Mouse (Mus musculus) stomach, embryonic 15.5 days (tissue): ENCODE data around the gene Daam2. TPM values are rescaled to one million over a fixed set of nuclear protein-coding genes. Genes with fewer than 3 reads are reported as not detected.

Experiments
- ATAC-seq: fragments of 200-750 bp; cut with Nextera tagmentation; 2 replicates; pipeline ENCODE4 v1.8.0; 2017; ENCODE audit warnings: low read depth, moderate number of reproducible peaks, moderate TSS enrichment; ENCODE audit not compliant: insufficient read depth, low FRiP score
- H3K27ac ChIP-seq: fragments of 300-500 bp; sonication (generic); 2 replicates; pipeline ENCODE4 v1.5.1; 2015; ENCODE audit warnings: mild to moderate bottlenecking, inconsistent platforms
- H3K27me3 ChIP-seq: fragments of 300-500 bp; sonication (generic); replicated peaks from 2 replicates; pipeline ENCODE4 v1.6.1; 2015; ENCODE audit warnings: inconsistent platforms
- H3K36me3 ChIP-seq: fragments of 300-500 bp; sonication (generic); 2 replicates; pipeline ENCODE4 v1.6.1; 2015; ENCODE audit warnings: inconsistent platforms
- H3K4me1 ChIP-seq: fragments of 300-500 bp; sonication (generic); 2 replicates; pipeline ENCODE4 v1.6.1; 2015; ENCODE audit warnings: inconsistent platforms
- H3K4me2 ChIP-seq: fragments of 300-500 bp; sonication (generic); 2 replicates; pipeline ENCODE4 v1.6.1; 2015; ENCODE audit warnings: mild to moderate bottlenecking, inconsistent platforms
- H3K4me3 ChIP-seq: fragments of 300-500 bp; sonication (generic); replicated peaks from 2 replicates; pipeline ENCODE4 v1.5.1; 2015; ENCODE audit warnings: inconsistent platforms
- H3K9ac ChIP-seq: fragments of 300-500 bp; sonication (generic); 2 replicates; pipeline ENCODE4 v1.6.1; 2015; ENCODE audit warnings: inconsistent platforms
- H3K9me3 ChIP-seq: fragments of 300-500 bp; sonication (generic); 2 replicates; pipeline ENCODE4 v1.6.1; 2016; ENCODE audit warnings: inconsistent platforms
- WGBS: fragments of 180-500 bp; shearing (Covaris S2); methylation state at CpG from one replicate; pipeline ENCODE4 v1.1.7; 2015; 5-methylcytosine and 5-hydroxymethylcytosine counted together
- polyA plus RNA-seq: library from polyadenylated mRNA; unstranded; fragments of >200 nt; fragmentation: Nextera tagmentation; extraction: Ambion mirVana; gene quantifications from 2 replicates; pipeline ENCODE4 v1.2.1, GENCODE M21; 2015

Gene Daam2
- polyA plus RNA-seq, 1 experiment from 2014 or later, result 7.2 TPM

- Histone ChIP-seq H3K4me1 (peaks cover 4% of the 10 kb centered on the region; the same call in 1 of the 2 replicates), H3K9me3 (no peaks in the 10 kb centered on the region), H3K27ac (no peak overlapping the region), H3K4me2 (no peak overlapping the region), H3K36me3 (no peaks in the 10 kb centered on the region), H3K4me3 (no peak overlapping the region), H3K9ac (no peak overlapping the region), H3K27me3 (no peaks in the 10 kb centered on the region)
- 38% methylated on average over 4 of the region's 4 CpGs for WGBS
- no peak for ATAC-seq
Observed at GRCm38 (mm10) chr17:49515678-49516077, 48.5 kb downstream of the Daam2 start.

DNA sequence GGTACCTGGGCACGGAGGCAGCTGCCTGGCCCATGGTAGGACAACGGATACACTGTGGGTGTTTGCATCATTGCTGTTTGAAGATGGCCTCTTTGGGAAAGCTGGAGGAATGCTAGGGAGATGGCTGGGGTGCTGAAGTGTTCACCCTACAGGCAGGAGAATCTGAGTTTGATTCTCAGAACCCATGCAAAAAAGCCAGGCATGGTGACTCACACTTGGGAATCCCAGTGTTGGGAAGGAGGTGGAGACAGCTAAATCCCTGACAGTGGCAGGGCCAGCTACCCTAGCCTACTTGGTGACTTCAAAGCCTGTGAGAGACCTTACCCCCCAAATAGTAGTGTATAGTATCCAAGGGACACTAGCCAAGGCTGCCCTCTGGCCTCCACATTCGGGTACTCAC is 49.0 kb downstream of the Daam2 start:
- Histone ChIP-seq H3K27me3 (no peaks in the 10 kb centered on the region), H3K4me1 (peaks cover 4% of the 10 kb centered on the region; the same call in 1 of the 2 replicates), H3K4me3 (no peak overlapping the region), H3K27ac (no peak overlapping the region), H3K36me3 (no peaks in the 10 kb centered on the region), H3K9me3 (no peaks in the 10 kb centered on the region), H3K9ac (no peak overlapping the region), H3K4me2 (no peak overlapping the region)
- 84% methylated on average over 3 of the region's 3 CpGs for WGBS
- no peak for ATAC-seq

GRCm38 (mm10) chr17:49512671-49513085 is 51.5 kb downstream of the Daam2 start:
- 48% methylated on average over 5 of the region's 5 CpGs for WGBS
- no peak overlapping the region for H3K27ac ChIP-seq
- H3K27me3 ChIP-seq, result no peaks in the 10 kb centered on the region
- H3K36me3 ChIP-seq, result no peaks in the 10 kb centered on the region
- no peaks in the 10 kb centered on the region for H3K4me1 ChIP-seq
- H3K9ac ChIP-seq, result no peak overlapping the region
- no peak overlapping the region for H3K4me2 ChIP-seq
- H3K9me3 ChIP-seq, result no peaks in the 10 kb centered on the region
- no peak overlapping the region for H3K4me3 ChIP-seq
- ATAC-seq, result no peak

DNA sequence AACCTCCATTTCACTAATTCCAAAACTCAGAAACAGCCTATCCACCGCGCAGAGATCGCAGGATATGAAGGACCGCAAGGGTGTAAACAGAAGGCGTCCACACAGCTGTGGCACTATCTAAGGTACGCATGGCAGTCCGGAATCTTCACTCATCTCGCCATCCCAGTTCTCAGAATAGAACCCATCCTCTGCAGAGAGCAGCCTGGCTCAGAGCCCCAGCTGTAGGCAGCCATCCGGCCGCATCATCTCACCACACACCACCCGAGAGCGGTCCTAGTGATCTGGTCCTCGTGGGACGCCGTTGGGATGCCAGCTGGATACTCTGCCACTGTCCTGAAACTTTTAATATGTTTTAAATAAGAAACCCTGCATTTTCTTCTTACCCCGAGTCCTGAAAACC is 54.7 kb downstream of the Daam2 start:
- WGBS, result 89% methylated on average over 16 of the region's 16 CpGs
- Histone ChIP-seq H3K4me3 (no peak overlapping the region), H3K4me1 (no peaks in the 10 kb centered on the region), H3K9me3 (no peaks in the 10 kb centered on the region), H3K27ac (no peak overlapping the region), H3K4me2 (no peak overlapping the region), H3K27me3 (no peaks in the 10 kb centered on the region), H3K36me3 (no peaks in the 10 kb centered on the region), H3K9ac (no peak overlapping the region)
- ATAC-seq, result no peak

- ATAC-seq, result no peak
Observed at GRCm38 (mm10) chr17:49503246-49503900, 60.8 kb downstream of the Daam2 start.

GRCm38 (mm10) chr17:49500234-49500633 is 63.9 kb downstream of the Daam2 start:
- H3K4me1 ChIP-seq, result no peaks in the 10 kb centered on the region
- no peaks in the 10 kb centered on the region for H3K9me3 ChIP-seq
- no peak overlapping the region for H3K4me3 ChIP-seq
- 51% methylated on average over 2 of the region's 2 CpGs for WGBS
- no peaks in the 10 kb centered on the region for H3K36me3 ChIP-seq
- no peaks in the 10 kb centered on the region for H3K27me3 ChIP-seq
- no peak overlapping the region for H3K27ac ChIP-seq
- H3K4me2 ChIP-seq, result no peak overlapping the region
- no peak for ATAC-seq
- no peak overlapping the region for H3K9ac ChIP-seq

More at GRCm38 (mm10) chr17:49503246-49503900, 60.8 kb downstream of the Daam2 start:
- Histone ChIP-seq H3K4me3 (no peak overlapping the region), H3K9ac (no peak overlapping the region), H3K9me3 (no peaks in the 10 kb centered on the region), H3K27me3 (no peaks in the 10 kb centered on the region), H3K4me2 (no peak overlapping the region), H3K4me1 (no peaks in the 10 kb centered on the region), H3K27ac (no peak overlapping the region), H3K36me3 (no peaks in the 10 kb centered on the region)
- 78% methylated on average over 6 of the region's 6 CpGs for WGBS

DNA sequence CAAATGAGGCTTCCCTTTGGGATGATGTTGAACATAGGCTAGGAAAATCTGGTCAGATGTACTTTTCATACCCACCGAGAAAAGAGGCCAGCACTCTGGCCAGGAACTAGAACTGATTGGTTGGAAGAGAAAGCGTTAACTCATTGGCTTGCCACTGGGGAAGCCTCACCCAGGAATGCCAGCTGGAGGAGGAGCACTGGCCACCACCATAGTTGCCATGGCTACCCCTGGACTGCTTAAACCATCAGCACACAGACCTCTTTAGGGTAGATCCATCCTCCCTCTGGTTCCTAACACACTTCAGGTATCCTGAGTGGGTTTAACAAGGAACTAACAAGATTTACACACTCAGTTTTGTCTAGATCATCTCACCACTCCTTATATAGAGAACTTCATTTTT is 64.5 kb downstream of the Daam2 start:
- Histone ChIP-seq H3K27ac (no peak overlapping the region), H3K9ac (no peak overlapping the region), H3K4me3 (no peak overlapping the region), H3K36me3 (no peaks in the 10 kb centered on the region), H3K4me1 (no peaks in the 10 kb centered on the region), H3K9me3 (no peaks in the 10 kb centered on the region), H3K4me2 (no peak overlapping the region), H3K27me3 (no peaks in the 10 kb centered on the region)
- no peak for ATAC-seq
- 70% methylated on average over 2 of the region's 2 CpGs for whole genome bisulfite sequencing

GRCm38 (mm10) chr17:49498169-49498568 is 66.0 kb downstream of the Daam2 start:
- 67% methylated on average over 3 of the region's 3 CpGs for whole genome bisulfite sequencing
- Histone ChIP-seq H3K27me3 (no peaks in the 10 kb centered on the region), H3K27ac (no peak overlapping the region), H3K36me3 (0 out of 2 replicates have a peak, but pooled peaks cover 9% of the 10 kb centered on the region), H3K9me3 (no peaks in the 10 kb centered on the region), H3K4me3 (no peak overlapping the region), H3K4me2 (no peak overlapping the region), H3K9ac (no peak overlapping the region), H3K4me1 (no peaks in the 10 kb centered on the region)
- ATAC-seq, result no peak

DNA sequence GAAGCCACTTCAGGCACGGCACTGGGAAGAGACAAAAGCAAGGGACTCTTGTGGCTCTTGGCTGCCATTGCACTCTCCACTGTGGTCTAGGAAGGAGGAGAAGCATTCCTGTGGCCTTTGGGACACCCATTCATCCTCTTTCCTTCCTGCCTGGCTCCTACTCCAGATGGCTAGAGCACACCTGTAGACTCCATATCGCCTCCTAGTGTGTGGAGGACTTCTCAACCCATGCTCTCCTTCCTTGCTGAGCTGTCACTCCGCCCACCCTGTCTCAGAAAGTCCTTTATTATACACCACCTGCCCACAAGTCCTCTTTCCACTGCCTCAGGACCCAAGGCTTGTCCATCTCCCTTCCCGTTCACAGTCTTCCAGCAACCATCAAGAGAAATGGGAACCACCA is 70.9 kb downstream of the Daam2 start:
- no peak for ATAC-seq
- no peak overlapping the region for H3K27ac ChIP-seq
- H3K9ac ChIP-seq, result no peak overlapping the region
- no peak overlapping the region for H3K4me2 ChIP-seq
- H3K9me3 ChIP-seq, result no peaks in the 10 kb centered on the region
- 97% methylated on average over 4 of the region's 4 CpGs for WGBS
- H3K4me1 ChIP-seq, result no peaks in the 10 kb centered on the region
- H3K27me3 ChIP-seq, result no peaks in the 10 kb centered on the region
- H3K4me3 ChIP-seq, result no peak overlapping the region
- 0 out of 2 replicates have a peak, but pooled peaks cover 9% of the 10 kb centered on the region for H3K36me3 ChIP-seq

- no peak overlapping the region for H3K4me2 ChIP-seq
- H3K27ac ChIP-seq, result no peak overlapping the region
- H3K9ac ChIP-seq, result no peak overlapping the region
- WGBS, result 62% methylated on average over 5 of the region's 5 CpGs
- no peaks in the 10 kb centered on the region for H3K9me3 ChIP-seq
- no peaks in the 10 kb centered on the region for H3K27me3 ChIP-seq
- H3K4me1 ChIP-seq, result no peaks in the 10 kb centered on the region
- H3K36me3 ChIP-seq, result 0 out of 2 replicates have a peak, but pooled peaks cover 6% of the 10 kb centered on the region
- no peak overlapping the region for H3K4me3 ChIP-seq
- ATAC-seq, result no peak
Observed at GRCm38 (mm10) chr17:49489098-49489497, 75.0 kb downstream of the Daam2 start.

GRCm38 (mm10) chr17:49484435-49484834 is 79.7 kb downstream of the Daam2 start:
- H3K4me2 ChIP-seq, result no peak overlapping the region
- WGBS, result 79% methylated on average over 3 of the region's 3 CpGs
- H3K27me3 ChIP-seq, result no peaks in the 10 kb centered on the region
- H3K27ac ChIP-seq, result no peak overlapping the region
- no peaks in the 10 kb centered on the region for H3K4me1 ChIP-seq
- 0 out of 2 replicates have a peak, but pooled peaks cover 3% of the 10 kb centered on the region for H3K36me3 ChIP-seq
- no peak overlapping the region for H3K9ac ChIP-seq
- H3K9me3 ChIP-seq, result no peaks in the 10 kb centered on the region
- no peak overlapping the region for H3K4me3 ChIP-seq
- no peak for ATAC-seq

DNA sequence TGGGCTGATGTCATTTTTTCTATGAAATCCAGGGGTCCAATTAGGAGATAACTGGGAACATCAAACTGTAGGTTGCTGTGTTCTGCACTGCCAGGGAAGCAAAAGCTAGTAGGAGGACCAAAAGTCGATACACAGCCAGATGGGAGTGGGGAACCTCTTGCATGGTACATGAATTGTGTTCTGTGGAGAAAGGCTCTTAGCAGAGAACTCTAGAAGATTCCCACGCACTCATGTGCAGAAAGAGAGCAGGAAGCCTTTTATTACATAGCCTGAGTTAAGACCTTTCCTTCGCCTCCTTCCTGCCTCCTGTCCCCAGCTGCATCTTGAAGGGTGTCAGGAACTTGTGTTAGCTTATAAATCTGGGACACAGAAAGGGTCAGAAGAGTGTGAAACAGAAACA is 82.3 kb downstream of the Daam2 start:
- no peak overlapping the region for H3K4me2 ChIP-seq
- H3K36me3 ChIP-seq, result 0 out of 2 replicates have a peak, but pooled peaks cover 3% of the 10 kb centered on the region
- no peak overlapping the region for H3K9ac ChIP-seq
- H3K4me3 ChIP-seq, result no peak overlapping the region
- no peak overlapping the region for H3K27ac ChIP-seq
- no peaks in the 10 kb centered on the region for H3K9me3 ChIP-seq
- H3K4me1 ChIP-seq, result no peaks in the 10 kb centered on the region
- no peak for ATAC-seq
- 81% methylated on average over 3 of the region's 3 CpGs for WGBS
- H3K27me3 ChIP-seq, result no peaks in the 10 kb centered on the region

- Histone ChIP-seq H3K4me2 (no peak overlapping the region), H3K27ac (no peak overlapping the region), H3K4me1 (no peaks in the 10 kb centered on the region), H3K9ac (no peak overlapping the region), H3K9me3 (no peaks in the 10 kb centered on the region), H3K36me3 (0 out of 2 replicates have a peak, but pooled peaks cover 4% of the 10 kb centered on the region), H3K27me3 (no peaks in the 10 kb centered on the region), H3K4me3 (no peak overlapping the region)
- no peak for ATAC-seq
- WGBS, result 67% methylated on average over 4 of the region's 4 CpGs
Observed at GRCm38 (mm10) chr17:49477370-49477769, 86.8 kb downstream of the Daam2 start.
